Mouse (Mus musculus) thymus, postnatal 10 days (tissue): ENCODE results near the gene Gab3.
"Not testable (repeated sequence)": the region's sequence is repeated elsewhere in the genome, so short reads cannot be mapped to it uniquely, and the experiment has no call there.

ENCODE experiments used
- DNase-seq, 2 experiments: peaks; one replicate each; pipeline ENCODE4 v3.0.0; 2021; ENCODE audit warnings: low spot score in 2 of 2

Gene Gab3

DNA sequence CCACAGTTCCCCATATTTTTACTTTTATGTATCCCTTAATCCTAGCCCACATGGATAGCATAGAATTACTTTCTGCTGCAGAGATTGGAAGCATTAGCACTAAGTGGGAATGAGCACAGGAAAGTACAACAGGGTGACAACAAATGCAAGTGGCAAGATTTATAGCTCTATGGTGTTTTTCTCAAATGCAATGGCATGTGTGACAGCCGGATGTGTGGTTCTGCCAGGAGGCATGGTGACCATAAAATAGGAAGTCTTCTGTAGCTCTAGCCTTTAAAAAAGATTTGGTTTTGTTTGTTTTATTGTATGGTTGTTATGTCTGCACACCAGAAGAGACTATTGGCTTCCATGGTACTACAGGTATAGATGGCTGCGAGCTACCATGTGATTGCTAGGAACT lies 50.1 kb downstream of the Gab3 start:
- DNase-seq, result no peak

DNA sequence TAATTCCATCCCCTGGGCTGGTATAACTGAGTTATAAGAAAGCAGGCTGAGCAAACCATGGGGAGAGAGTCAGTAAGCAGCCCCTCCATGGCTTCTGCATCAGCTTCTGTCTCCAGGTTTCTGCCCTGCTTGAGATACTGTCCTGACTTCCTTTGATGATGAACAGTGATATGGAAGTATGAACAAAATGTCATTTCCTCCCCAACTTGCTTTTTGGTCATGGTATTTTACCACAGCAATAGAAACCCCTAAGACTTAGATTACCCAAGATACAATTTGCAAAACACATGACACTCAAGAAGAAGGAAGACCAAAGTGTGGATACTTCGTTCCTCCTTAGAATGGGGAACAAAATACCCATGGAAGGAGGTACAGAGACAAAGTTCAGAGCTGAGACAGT lies 51.2 kb downstream of the Gab3 start:
- DNase-seq, result not testable (repeated sequence)

DNA sequence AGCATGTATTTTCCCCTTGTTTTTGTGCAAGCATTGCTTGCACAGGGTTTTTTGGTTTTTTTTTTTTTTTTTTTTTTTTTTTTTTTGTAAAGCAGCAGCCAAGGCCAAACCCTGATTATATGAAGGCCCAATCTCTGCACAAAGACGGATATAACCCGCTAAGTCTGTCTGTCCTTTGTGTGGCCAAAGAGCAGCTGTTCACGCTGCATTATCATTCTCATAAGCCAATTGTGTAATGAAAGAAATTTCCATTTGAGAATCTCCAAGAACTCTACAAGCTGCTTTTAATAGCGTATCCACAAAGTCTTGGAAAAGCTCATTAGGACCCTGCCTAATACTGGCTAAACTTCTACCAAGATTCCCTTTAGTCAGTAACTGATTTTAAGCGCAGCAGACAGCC lies 101.5 kb downstream of the Gab3 start:
- DNase-seq, result no peak

- DNase-seq, result peak in 1 of 2 experiments; percentile 8
These were observed 122.4 kb downstream of the Gab3 start for GRCm38 (mm10) chrX:74962899-74963298.

GRCm38 (mm10) chrX:74959161-74959560 lies 126.1 kb downstream of the Gab3 start:
- DNase-seq, result peak in 1 of 2 experiments; percentile 4
